Mouse (Mus musculus): ENCODE data around the gene Zcchc7. TPM values are rescaled to one million over a fixed set of nuclear protein-coding genes. Genes with fewer than 3 reads are reported as not detected.

The Zcchc7 gene
- polyA plus RNA-seq, 1 experiment from 2014 or later: 39.5 TPM

DNA sequence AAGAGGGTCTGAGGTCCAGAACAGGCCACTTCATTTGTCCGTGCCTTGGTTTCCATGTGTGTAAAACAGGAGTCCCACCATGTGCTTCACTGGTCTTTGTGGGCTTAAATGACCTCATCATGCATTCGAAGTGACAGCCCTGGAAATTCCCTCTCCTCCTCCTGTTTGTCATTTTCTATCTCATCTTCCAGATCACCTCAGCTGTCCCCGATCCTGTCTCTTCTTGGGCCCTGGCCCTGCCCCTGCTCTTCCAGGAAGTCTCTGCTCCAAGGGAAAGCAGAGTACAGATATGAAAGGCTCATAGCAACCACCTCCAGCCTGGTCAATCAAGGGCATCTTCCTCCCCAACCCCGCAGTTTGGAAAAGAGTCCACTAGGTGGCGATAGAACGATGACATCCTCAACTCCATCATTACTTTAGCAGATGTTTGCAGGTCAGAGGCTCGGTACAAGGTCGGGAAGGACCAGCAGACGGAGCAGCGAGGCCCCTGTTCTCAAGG, 215.0 kb downstream of the Zcchc7 start:
- TF ChIP-seq CTCF (IDR thresholded peaks at IDR 0.05; ENCODE audit: low read depth): peak; percentile 86
- Histone ChIP-seq H3K27ac (ENCODE audit: low read depth, low read length) (no peak overlapping the region), H3K9ac (ENCODE audit: low read depth, low read length) (no peak overlapping the region), H3K4me3 (ENCODE audit: low read depth, low read length) (no peak overlapping the region), H3K36me3 (ENCODE audit: control insufficient read depth, insufficient read depth) (no peaks in the 10 kb centered on the region), H3K9me3 (ENCODE audit: control insufficient read depth) (no peaks in the 10 kb centered on the region), H3K4me2 (replicated peaks; ENCODE audit: low read depth) (no peak overlapping the region), H3K27me3 (replicated peaks; ENCODE audit: control insufficient read depth, insufficient read depth, low read length) (no peaks in the 10 kb centered on the region), H3K4me1 (replicated peaks; ENCODE audit: control insufficient read depth, insufficient read depth, low read length) (no peaks in the 10 kb centered on the region; the same call in 1 of the 2 replicates)
- WGBS: 21% methylated on average over 10 of the region's 10 CpGs
- ATAC-seq: no peak

- no peaks in the 10 kb centered on the region; the same call in 1 of the 2 replicates for H3K4me1 ChIP-seq (replicated peaks; ENCODE audit: control insufficient read depth, insufficient read depth, low read length)
- no peak overlapping the region for H3K4me3 ChIP-seq (ENCODE audit: low read depth, low read length)
- peak overlapping the region; percentile 52 for H3K4me2 ChIP-seq (replicated peaks; ENCODE audit: low read depth)
- no peaks in the 10 kb centered on the region for H3K27me3 ChIP-seq (replicated peaks; ENCODE audit: control insufficient read depth, insufficient read depth, low read length)
- no peaks in the 10 kb centered on the region for H3K9me3 ChIP-seq (ENCODE audit: control insufficient read depth)
- no peak overlapping the region for H3K9ac ChIP-seq (ENCODE audit: low read depth, low read length)
- 11% methylated on average over 9 of the region's 9 CpGs for WGBS
- TF ChIP-seq CTCF (IDR thresholded peaks at IDR 0.05; ENCODE audit: low read depth): peak; percentile 99
- peak; percentile 61 for ATAC-seq
- no peaks in the 10 kb centered on the region for H3K36me3 ChIP-seq (ENCODE audit: control insufficient read depth, insufficient read depth)
- H3K27ac ChIP-seq (ENCODE audit: low read depth, low read length): no peak overlapping the region
These were observed 217.8 kb downstream of the Zcchc7 start for GRCm38 (mm10) chr4:44973450-44973849.

DNA sequence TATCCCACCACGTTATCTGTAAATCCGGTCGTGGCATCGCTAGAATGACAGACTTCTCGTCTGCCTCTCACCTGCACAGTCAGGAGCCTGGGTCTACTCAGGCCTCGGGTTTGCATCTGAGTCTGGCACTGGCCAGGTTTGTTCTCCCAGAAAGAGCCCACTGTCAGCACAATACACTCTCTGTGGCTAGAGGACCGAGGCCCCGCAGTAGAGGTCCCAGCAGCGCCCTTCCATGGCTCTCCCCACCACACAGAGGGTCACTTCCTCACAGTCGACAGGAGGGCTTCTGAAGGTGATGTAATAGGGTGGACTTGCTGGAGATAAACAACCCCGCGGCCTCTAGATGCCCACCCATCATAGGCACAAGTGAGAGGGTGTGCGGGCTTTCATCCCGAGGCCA, 218.2 kb downstream of the Zcchc7 start:
- Histone ChIP-seq H3K27me3 (replicated peaks; ENCODE audit: control insufficient read depth, insufficient read depth, low read length) (no peaks in the 10 kb centered on the region), H3K9ac (ENCODE audit: low read depth, low read length) (no peak overlapping the region), H3K27ac (ENCODE audit: low read depth, low read length) (no peak overlapping the region), H3K36me3 (ENCODE audit: control insufficient read depth, insufficient read depth) (no peaks in the 10 kb centered on the region), H3K4me2 (replicated peaks; ENCODE audit: low read depth) (peak overlapping the region; percentile 52), H3K9me3 (ENCODE audit: control insufficient read depth) (no peaks in the 10 kb centered on the region), H3K4me3 (ENCODE audit: low read depth, low read length) (no peak overlapping the region), H3K4me1 (replicated peaks; ENCODE audit: control insufficient read depth, insufficient read depth, low read length) (no peaks in the 10 kb centered on the region; the same call in 1 of the 2 replicates)
- ATAC-seq: no peak; the same call in 1 of the 2 replicates
- WGBS: 47% methylated on average over 14 of the region's 14 CpGs
- TF ChIP-seq CTCF (IDR thresholded peaks at IDR 0.05; ENCODE audit: low read depth): no peak

- H3K4me1 ChIP-seq (replicated peaks; ENCODE audit: control insufficient read depth, insufficient read depth, low read length): no peaks in the 10 kb centered on the region; the same call in 1 of the 2 replicates
- H3K36me3 ChIP-seq (ENCODE audit: control insufficient read depth, insufficient read depth): no peaks in the 10 kb centered on the region
- no peaks in the 10 kb centered on the region for H3K9me3 ChIP-seq (ENCODE audit: control insufficient read depth)
- H3K4me2 ChIP-seq (replicated peaks; ENCODE audit: low read depth): no peak overlapping the region
- H3K27ac ChIP-seq (ENCODE audit: low read depth, low read length): no peak overlapping the region
- TF ChIP-seq CTCF (IDR thresholded peaks at IDR 0.05; ENCODE audit: low read depth): no peak
- no peak for ATAC-seq
- no peak overlapping the region for H3K4me3 ChIP-seq (ENCODE audit: low read depth, low read length)
- 81% methylated on average over 8 of the region's 8 CpGs for WGBS
- H3K27me3 ChIP-seq (replicated peaks; ENCODE audit: control insufficient read depth, insufficient read depth, low read length): no peaks in the 10 kb centered on the region
- H3K9ac ChIP-seq (ENCODE audit: low read depth, low read length): no peak overlapping the region
These were observed 218.7 kb downstream of the Zcchc7 start for GRCm38 (mm10) chr4:44974331-44974730.

DNA sequence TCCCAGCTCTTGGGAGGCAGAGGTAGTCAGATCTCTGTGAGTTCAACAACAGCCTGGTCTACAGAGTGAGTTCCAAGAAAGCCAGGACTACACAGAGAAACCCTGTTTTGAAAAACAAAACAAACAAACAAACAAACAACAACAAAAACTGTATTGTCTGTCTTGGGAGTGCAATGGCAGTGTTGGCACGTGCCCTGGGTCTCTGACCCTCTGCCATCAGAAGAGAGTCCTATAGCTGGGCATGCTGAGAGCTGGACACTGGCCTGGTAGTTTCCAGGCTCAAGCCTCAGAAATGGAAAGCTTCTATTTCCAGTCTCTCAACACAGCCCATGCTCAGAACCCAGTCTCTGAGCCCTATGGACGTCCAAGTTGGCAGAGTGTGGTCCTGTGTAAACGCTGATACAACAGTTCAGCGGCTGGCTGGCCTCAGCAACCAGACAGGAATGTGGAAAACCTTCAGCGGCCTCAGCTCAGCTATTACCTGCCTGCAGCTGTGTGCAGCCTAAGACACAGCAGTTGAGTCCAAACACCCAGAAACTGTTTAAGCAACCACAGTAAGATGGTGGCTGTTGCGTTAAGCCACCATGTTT, 220.4 kb downstream of the Zcchc7 start:
- H3K27me3 ChIP-seq (replicated peaks; ENCODE audit: control insufficient read depth, insufficient read depth, low read length): no peaks in the 10 kb centered on the region
- H3K27ac ChIP-seq (ENCODE audit: low read depth, low read length): no peak overlapping the region
- no peaks in the 10 kb centered on the region; the same call in 1 of the 2 replicates for H3K4me1 ChIP-seq (replicated peaks; ENCODE audit: control insufficient read depth, insufficient read depth, low read length)
- WGBS: 57% methylated on average over 6 of the region's 6 CpGs
- no peak for ATAC-seq
- H3K4me2 ChIP-seq (replicated peaks; ENCODE audit: low read depth): no peak overlapping the region
- H3K36me3 ChIP-seq (ENCODE audit: control insufficient read depth, insufficient read depth): no peaks in the 10 kb centered on the region
- no peak overlapping the region for H3K4me3 ChIP-seq (ENCODE audit: low read depth, low read length)
- no peak for TF ChIP-seq CTCF (IDR thresholded peaks at IDR 0.05; ENCODE audit: low read depth)
- H3K9ac ChIP-seq (ENCODE audit: low read depth, low read length): no peak overlapping the region
- H3K9me3 ChIP-seq (ENCODE audit: control insufficient read depth): no peaks in the 10 kb centered on the region

DNA sequence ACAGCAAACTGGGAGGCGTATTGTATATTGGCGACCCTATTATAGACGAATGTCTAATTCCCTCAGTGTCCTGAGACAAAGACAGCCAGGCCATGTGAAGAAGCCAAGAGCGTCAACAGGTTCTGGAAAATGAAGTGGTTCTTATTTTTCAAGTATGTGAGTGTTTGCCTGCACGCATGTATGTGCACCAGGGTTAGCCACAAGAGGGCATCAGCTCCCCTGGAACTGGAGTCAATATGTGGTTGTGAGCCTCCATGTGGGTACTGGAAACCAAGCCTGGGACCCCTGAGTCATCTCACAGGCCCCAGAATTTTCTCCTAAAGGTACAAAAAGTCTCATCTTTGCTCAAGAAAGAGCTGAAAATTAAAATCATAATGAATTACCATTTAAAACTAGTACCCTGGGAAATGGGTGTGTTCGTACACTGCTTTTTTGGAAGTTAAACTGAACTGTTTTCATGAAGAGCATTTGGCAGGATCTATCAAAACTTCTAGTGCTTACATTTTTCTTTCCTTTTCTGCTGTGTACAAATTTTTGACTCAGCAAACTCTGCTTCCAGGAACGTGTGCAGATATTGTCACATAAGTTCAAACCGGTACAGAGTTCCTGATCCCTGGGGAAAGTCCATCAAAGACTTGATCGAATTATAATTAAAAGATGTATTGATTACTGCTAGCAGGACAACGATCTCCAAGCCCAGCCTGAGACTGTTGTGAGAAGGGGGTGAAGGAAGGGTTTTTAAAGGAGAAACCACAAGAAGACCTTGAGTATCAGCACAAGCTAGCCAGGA, 221.4 kb downstream of the Zcchc7 start:
- H3K9me3 ChIP-seq (ENCODE audit: control insufficient read depth): no peaks in the 10 kb centered on the region
- WGBS: 85% methylated on average over 10 of the region's 10 CpGs
- H3K9ac ChIP-seq (ENCODE audit: low read depth, low read length): no peak overlapping the region
- H3K4me3 ChIP-seq (ENCODE audit: low read depth, low read length): no peak overlapping the region
- H3K36me3 ChIP-seq (ENCODE audit: control insufficient read depth, insufficient read depth): no peaks in the 10 kb centered on the region
- peaks cover 5% of the 10 kb centered on the region; the same call in 1 of the 2 replicates for H3K4me1 ChIP-seq (replicated peaks; ENCODE audit: control insufficient read depth, insufficient read depth, low read length)
- H3K4me2 ChIP-seq (replicated peaks; ENCODE audit: low read depth): no peak overlapping the region
- H3K27ac ChIP-seq (ENCODE audit: low read depth, low read length): no peak overlapping the region
- peak; percentile 23; the same call in 1 of the 2 replicates for TF ChIP-seq CTCF (IDR thresholded peaks at IDR 0.05; ENCODE audit: low read depth)
- no peaks in the 10 kb centered on the region for H3K27me3 ChIP-seq (replicated peaks; ENCODE audit: control insufficient read depth, insufficient read depth, low read length)
- ATAC-seq: no peak
